Mouse (Mus musculus) retina, postnatal 7 days (tissue): ENCODE results near the gene Cgnl1.
"Not testable (repeated sequence)": the region's sequence is repeated elsewhere in the genome, so short reads cannot be mapped to it uniquely, and the experiment has no call there.

Source experiments
- DNase-seq: peaks from one replicate; pipeline ENCODE4 v3.0.0-alpha.2; 2012; ENCODE audit warnings: low read depth, low spot score

Cgnl1 gene

GRCm38 (mm10) chr9:71623871-71624569 is 147.4 kb downstream of the Cgnl1 start:
- DNase-seq: peak; percentile 30

DNA sequence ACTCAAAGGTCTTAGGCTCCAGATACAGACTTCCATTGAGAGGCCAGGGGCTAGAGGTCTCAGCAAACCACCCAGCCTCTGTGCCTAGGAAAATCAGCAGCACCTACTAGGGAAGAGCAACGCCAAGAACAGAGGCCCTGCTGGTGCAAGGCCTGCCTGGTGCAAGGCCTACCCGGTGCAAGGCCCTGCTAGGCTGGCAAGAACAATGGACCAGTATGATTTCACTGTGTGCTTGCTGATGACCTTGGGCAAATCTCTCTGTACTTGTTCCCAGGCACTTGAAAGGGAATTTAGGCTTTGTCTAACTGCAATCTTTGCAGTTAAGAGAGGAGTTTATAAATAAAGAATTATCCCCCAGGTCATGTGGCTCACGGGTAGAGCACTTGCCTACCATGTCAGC is 148.8 kb downstream of the Cgnl1 start:
- no peak for DNase-seq

DNA sequence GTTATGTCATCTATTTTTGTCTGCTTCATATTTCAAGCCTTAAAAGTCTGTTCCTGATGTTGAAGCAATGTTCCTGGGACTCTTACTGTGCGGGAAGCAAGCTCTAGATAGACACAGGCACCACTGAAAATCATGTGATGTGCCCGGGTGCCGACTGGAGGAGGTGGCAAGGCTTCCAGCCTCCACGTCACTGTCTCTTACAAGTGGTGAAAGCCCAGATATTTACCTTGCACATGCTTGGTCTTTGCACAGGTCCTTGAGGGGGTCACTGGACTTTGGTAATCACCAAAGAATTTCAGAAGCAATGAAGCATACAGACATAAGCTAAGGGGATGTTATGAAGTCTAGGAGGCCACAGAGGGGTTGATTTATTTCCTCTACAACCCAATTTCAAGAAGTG is 149.4 kb downstream of the Cgnl1 start:
- DNase-seq: no peak

DNA sequence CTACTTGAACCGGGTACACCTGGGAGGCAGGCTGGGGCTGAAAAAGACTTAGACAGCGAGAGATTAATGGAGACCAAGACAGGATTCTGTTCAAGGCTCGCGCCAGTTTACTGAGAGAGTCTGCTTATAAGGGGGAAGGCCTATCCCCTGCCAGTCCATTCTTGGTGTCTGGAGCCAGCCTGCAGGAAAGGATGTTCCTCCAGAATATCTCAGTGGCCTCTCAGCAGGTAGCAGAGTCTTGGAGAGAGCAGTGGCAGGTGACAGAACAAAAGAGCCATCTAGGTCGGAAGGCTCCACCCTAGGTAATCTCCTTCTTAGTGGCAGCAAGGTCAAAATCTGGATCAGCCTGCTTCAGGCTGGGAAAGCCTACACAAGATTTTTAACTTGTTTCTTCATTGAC is 151.3 kb downstream of the Cgnl1 start:
- not testable (repeated sequence) for DNase-seq

DNA sequence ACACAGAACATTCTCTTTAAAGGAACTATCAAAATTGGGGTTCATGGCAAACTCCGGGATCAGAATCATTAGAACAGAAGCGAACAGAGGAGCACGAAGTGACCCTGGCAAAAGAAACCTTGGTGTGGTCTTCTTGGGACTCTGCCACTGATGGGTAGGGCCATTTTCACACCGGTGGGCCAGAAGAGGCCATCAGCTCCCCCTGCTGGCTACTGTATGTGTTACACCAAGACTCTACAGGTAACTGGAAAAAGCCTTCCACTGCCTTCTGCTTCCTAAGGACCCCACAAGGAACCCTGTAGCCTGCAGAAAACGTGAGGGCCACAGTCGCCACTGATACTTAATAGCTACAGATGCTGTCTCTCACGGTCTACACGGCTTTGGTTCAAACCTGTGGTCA is 154.0 kb downstream of the Cgnl1 start:
- DNase-seq: peak; percentile 14

DNA sequence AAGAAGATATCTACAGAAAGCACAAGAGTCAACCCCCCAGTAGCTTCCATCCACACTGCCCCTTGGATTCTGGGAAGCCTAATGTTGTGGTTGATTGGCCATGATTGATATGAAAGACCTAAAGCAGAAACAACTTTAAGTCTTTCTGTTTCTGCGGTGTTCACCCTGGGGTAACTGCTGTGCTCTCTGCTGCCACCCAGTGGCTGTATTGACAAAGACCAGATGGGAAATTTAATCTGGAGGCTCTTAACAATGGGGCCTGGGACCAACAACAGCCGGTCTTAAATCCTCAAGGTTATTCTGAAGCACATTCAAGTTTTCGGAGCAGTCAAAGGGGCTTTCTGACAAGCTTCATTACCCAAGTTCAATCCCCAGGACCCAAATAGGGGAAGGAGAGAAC is 155.2 kb downstream of the Cgnl1 start:
- peak; percentile 70 for DNase-seq

GRCm38 (mm10) chr9:71614643-71615042 is 156.8 kb downstream of the Cgnl1 start:
- no peak for DNase-seq

DNA sequence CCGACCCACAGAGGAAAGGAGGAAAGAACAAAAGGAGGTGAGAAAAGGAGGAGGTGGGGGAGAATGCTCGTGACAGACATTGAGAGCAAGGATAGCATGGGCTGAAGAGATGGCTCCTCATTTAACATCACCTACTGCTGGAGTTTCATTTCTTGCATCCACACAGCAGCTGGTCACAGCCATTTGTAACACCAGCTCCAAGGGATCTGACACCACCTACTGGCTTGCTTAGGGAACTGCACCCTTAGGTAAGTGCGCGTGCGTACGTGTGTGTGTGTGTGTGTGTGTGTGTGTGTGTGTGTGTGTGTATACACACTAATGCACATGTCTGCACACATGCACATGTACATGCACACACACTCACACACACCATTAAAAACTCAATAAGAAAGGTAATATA is 158.4 kb downstream of the Cgnl1 start:
- DNase-seq: no peak

DNA sequence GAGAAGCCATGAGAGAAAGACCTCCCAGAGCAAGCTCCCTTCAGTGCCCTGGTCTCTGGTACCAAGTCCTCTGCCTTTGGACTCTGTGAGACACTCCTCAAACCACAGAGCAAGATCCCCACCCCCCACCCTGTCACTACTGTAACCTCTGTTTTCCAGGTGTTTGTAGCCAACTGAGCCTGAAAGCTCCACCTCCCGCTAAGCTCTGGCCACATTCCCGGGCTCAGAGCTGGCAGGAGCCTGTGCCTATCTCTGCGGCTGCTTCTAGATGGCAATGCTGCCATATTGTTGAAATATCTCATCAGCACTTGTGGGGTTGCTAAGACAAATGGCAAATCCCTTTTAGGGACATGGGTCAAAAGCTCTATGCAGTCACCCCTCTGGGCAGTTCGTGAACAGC is 159.5 kb downstream of the Cgnl1 start:
- no peak for DNase-seq

DNA sequence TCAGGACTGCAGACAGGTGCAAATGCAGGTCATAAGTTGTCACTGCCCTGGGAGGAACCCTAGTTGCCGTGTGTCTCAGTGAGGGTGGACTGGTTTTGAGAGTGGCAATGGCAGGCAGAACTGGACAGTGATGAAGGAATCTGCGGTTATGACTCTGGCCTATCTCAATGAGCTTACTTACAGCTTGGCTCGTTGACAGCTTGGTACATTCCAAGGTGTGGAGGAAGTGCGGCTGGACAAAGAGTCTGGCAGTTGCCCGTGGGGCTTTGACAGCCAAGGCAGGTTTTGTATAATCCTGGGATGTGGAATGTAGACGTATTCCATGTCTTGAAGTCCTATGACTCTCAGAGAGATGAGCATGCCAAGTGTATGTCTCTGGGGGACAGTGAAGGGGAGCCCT is 162.4 kb downstream of the Cgnl1 start:
- DNase-seq: no peak

DNA sequence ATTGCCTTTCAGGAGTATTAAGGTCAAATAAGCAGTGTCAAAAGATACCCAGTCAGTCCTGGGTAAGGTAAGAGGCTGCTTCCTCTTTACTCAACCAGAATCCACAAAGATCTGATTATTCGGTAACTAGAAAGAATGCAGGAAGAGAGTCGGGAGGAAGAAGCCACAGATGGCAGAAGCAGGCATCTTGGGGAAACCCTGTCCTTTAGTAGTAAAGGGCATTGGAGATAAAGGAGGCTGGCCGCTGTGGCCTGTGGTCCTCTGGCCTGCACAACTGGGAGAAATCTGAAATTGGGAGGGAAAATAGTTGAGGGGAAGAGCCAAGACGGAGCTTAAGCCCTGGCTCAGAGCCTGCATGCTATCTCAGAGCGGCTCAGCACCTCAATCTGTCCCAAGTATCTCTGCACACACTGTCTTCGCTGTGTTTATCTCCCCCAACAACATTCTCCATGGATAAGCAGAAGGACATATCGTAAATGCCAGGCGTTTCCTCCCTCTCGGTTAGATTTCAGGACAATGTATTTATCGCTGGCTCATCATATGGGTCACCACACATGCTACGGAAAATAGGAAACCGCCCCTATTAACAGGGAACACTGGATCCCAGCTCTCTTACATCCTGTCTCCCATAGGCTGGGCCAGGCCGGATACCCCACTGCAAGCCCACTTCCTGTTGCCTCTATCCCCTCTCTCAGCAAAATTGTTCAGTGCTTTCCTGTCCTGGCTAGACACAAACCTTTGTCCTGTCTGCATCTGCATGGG is 164.9 kb downstream of the Cgnl1 start:
- no peak for DNase-seq

GRCm38 (mm10) chr9:71604914-71605635 is 166.3 kb downstream of the Cgnl1 start:
- DNase-seq: no peak

DNA sequence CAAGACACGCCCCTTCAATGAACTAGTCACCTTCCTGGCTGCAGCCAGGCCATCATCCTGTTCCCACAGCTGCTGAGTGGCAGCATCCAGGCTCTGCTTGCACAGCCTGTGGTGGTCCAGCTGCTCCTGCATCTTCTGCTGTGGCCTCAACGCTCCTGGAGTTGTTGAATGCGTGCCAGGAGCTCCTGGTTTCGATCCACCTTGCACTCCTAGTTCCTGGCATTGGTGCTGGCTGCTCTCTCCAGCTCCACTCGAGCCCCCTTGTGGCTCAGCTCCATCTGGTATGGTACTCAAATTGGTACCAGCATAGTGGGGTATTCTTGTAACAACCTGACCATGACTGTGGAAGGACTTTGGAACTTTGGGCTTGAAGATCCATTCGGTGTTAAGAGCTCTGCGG is 171.5 kb downstream of the Cgnl1 start:
- DNase-seq: no peak

GRCm38 (mm10) chr9:71596888-71597287 is 174.5 kb downstream of the Cgnl1 start:
- DNase-seq: no peak

- no peak for DNase-seq
Measured at GRCm38 (mm10) chr9:71592577-71593285, 178.7 kb downstream of the Cgnl1 start.

DNA sequence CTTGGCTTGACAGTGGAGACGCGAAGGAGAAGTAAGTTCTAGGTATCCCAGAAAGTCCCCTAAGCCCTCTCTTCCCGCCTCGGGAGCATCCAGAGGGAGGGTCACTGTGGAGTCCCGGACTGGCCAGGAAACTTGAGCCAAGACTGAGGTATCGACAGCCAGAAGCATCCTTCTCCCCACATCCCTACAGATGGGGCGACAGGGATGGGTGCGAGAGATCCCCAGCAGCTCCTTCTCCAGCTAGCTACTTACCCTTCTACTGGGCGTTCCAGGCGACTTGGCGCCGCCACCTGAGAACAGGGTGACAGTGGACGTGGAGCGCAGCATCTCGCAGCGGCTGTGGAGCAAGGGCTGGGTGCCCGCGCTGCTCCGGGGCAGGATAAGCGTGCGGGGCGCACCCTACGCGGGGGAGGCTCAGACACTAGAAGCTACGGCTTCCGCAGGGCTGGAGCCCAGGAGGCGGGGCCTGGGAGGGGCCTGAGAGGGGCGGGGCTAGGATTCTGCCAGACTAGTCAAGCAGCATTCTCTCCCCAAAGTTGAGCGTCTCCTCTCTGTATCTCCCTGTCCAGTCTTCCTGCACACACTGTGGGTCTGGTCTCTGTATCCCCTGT is 179.4 kb downstream of the Cgnl1 start, which contains the start of gene Myzap:
Gene Myzap (minus strand): TSS at position 423 of the 611 bp plus-strand sequence.
- peak; percentile 32 for DNase-seq

GRCm38 (mm10) chr9:71591106-71591505 is 180.3 kb downstream of the Cgnl1 start:
- no peak for DNase-seq

GRCm38 (mm10) chr9:71589771-71590170 is 181.6 kb downstream of the Cgnl1 start:
- no peak for DNase-seq

DNA sequence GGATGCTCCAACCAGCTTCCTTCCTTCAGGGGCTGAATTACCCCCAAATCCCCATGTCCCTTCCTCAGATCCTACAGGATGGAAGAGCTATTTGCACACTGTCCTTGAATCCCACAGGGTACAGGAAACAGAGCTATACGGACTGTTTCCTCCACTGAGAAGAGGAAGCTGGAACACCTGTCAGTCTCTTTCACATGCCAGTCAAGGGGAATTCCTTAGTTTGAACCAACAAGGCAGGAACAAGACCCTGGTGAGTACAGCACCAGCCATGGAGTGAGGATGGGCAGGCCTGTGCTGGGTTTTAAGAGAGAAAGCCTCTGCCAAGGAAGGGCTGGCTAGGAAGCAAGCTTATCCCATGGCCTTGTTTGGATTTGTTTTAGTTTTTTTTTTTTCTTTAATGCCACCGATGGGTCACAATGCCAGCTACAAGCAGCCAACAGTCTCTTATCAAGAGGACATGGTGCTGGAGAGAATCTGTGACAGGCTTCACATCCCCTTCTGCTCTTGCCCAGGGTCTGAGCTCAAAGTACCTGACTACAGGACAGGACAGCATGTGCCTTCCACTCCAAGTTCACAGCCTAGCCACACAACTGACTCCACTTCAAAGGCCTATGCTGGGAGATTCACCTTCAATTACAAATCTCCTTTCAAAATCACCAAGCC is 182.3 kb downstream of the Cgnl1 start:
- DNase-seq: no peak

DNA sequence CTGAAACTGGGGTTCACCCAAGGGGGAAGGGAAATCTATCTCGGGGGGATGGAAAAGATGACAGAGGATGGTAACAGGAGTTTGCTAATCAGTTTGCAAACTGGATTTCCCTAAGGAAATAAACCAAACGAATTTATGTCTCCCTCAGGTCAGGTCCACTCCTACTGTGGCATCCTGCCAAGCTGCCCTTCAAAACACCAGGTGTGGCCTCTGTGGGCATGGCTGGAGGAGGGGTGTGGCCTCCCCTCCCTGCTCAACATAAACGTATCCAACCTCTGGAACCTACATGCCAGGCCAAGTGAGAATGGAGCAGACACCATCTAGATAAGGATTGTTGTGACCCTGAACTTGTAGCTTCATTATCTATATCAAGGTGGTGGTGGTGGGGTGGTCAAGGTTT is 185.0 kb downstream of the Cgnl1 start:
- DNase-seq: no peak

GRCm38 (mm10) chr9:71582771-71583170 is 188.6 kb downstream of the Cgnl1 start:
- DNase-seq: no peak
